Mouse (Mus musculus): ENCODE measurements around the gene Tchp. TPM values are rescaled to one million over a fixed set of nuclear protein-coding genes. Genes with fewer than 3 reads are reported as not detected.

Gene Tchp
- polyA plus RNA-seq, 1 experiment from 2014 or later: 10.9 TPM

GRCm38 (mm10) chr5:114767185-114767584 is 59.6 kb downstream of the Tchp start:
- no peaks in the 10 kb centered on the region for H3K9me3 ChIP-seq (ENCODE audit: control insufficient read depth, low read length)
- H3K4me2 ChIP-seq (ENCODE audit: low read depth, low read length): no peak overlapping the region
- H3K4me1 ChIP-seq (ENCODE audit: control insufficient read depth, insufficient read depth, low read length): no peaks in the 10 kb centered on the region
- no peak overlapping the region for H3K27ac ChIP-seq (replicated peaks; ENCODE audit: low read depth, low read length)
- no peak overlapping the region for H3K4me3 ChIP-seq (ENCODE audit: low read depth, low read length)
- no peak overlapping the region for H3K9ac ChIP-seq (ENCODE audit: low read depth, low read length)
- H3K36me3 ChIP-seq (ENCODE audit: control insufficient read depth, insufficient read depth, low read length): peaks cover 41% of the 10 kb centered on the region
- no peaks in the 10 kb centered on the region for H3K27me3 ChIP-seq (replicated peaks; ENCODE audit: control insufficient read depth, insufficient read depth, low read length)
- DNase-seq (ENCODE audit: low spot score): no peak
- 92% methylated on average over 7 of the region's 7 CpGs for WGBS
- ATAC-seq (ENCODE audit: low read depth): no peak

- H3K9ac ChIP-seq (ENCODE audit: low read depth, low read length): no peak overlapping the region; the same call in 1 of the 2 replicates
- no peak overlapping the region for H3K4me3 ChIP-seq (ENCODE audit: low read depth, low read length)
- no peak overlapping the region for H3K27ac ChIP-seq (replicated peaks; ENCODE audit: low read depth, low read length)
- H3K4me2 ChIP-seq (ENCODE audit: low read depth, low read length): no peak overlapping the region
- H3K36me3 ChIP-seq (ENCODE audit: control insufficient read depth, insufficient read depth, low read length): peaks cover 16% of the 10 kb centered on the region
- H3K9me3 ChIP-seq (ENCODE audit: control insufficient read depth, low read length): no peaks in the 10 kb centered on the region
- H3K27me3 ChIP-seq (replicated peaks; ENCODE audit: control insufficient read depth, insufficient read depth, low read length): no peaks in the 10 kb centered on the region
- H3K4me1 ChIP-seq (ENCODE audit: control insufficient read depth, insufficient read depth, low read length): no peaks in the 10 kb centered on the region
- ATAC-seq (ENCODE audit: low read depth): no peak
- DNase-seq (ENCODE audit: low spot score): no peak
- 84% methylated on average over 8 of the region's 8 CpGs for WGBS
Observed at GRCm38 (mm10) chr5:114769786-114770185, 62.2 kb downstream of the Tchp start.

GRCm38 (mm10) chr5:114771796-114772195 is 64.2 kb downstream of the Tchp start:
- 0 out of 2 replicates have a peak overlapping the region, but pooled peaks have one; percentile 95 for H3K9ac ChIP-seq (ENCODE audit: low read depth, low read length)
- DNase-seq (ENCODE audit: low spot score) (no peak), ATAC-seq (ENCODE audit: low read depth) (no peak)
- no peaks in the 10 kb centered on the region for H3K27me3 ChIP-seq (replicated peaks; ENCODE audit: control insufficient read depth, insufficient read depth, low read length)
- peak overlapping the region; percentile 89 for H3K4me2 ChIP-seq (ENCODE audit: low read depth, low read length)
- no peak overlapping the region for H3K27ac ChIP-seq (replicated peaks; ENCODE audit: low read depth, low read length)
- H3K4me3 ChIP-seq (ENCODE audit: low read depth, low read length): peak overlapping the region; percentile 97
- H3K9me3 ChIP-seq (ENCODE audit: control insufficient read depth, low read length): no peaks in the 10 kb centered on the region
- no peaks in the 10 kb centered on the region for H3K36me3 ChIP-seq (ENCODE audit: control insufficient read depth, insufficient read depth, low read length)
- WGBS: 77% methylated on average over 8 of the region's 8 CpGs
- H3K4me1 ChIP-seq (ENCODE audit: control insufficient read depth, insufficient read depth, low read length): peaks cover 10% of the 10 kb centered on the region

Small RNA genes lying within 50 kb of the gene (microRNA-seq; reads per million reads assigned to microRNA genes)
- not detected for gene Mir7028 (ENCODE audit: borderline number of aligned reads)

Other genes with a start within 250 kb of the Tchp start
- 1.4 and 1.6 TPM in 2 replicates for gene Fam222a, start 139.7 kb upstream of the Tchp start, polyA plus RNA-seq (2014; fragmentation: Nextera tagmentation; extraction: Ambion mirVana)
- 11.9 TPM in 2 replicates for gene Trpv4, start 49.3 kb upstream of the Tchp start, polyA plus RNA-seq (2014; fragmentation: Nextera tagmentation; extraction: Ambion mirVana)
- gene Gltp, start 16.8 kb upstream of the Tchp start, polyA plus RNA-seq (2014; fragmentation: Nextera tagmentation; extraction: Ambion mirVana): 123 and 129 TPM in 2 replicates
- 61.4 and 65.4 TPM in 2 replicates for gene Ankrd13a, start 66.9 kb downstream of the Tchp start, polyA plus RNA-seq (2014; fragmentation: Nextera tagmentation; extraction: Ambion mirVana)
- gene Git2, start 67.8 kb downstream of the Tchp start, polyA plus RNA-seq (2014; fragmentation: Nextera tagmentation; extraction: Ambion mirVana): 40.1 and 42.0 TPM in 2 replicates
- gene 1500011B03Rik, start 115.7 kb downstream of the Tchp start, polyA plus RNA-seq (2014; fragmentation: Nextera tagmentation; extraction: Ambion mirVana): 97.9 and 99.8 TPM in 2 replicates
- not detected in 2 replicates for gene 4930519G04Rik, start 145.9 kb downstream of the Tchp start, polyA plus RNA-seq (2014; fragmentation: Nextera tagmentation; extraction: Ambion mirVana)
- 0.22 and 0.31 TPM in 2 replicates for gene Gm9936, start 150.9 kb downstream of the Tchp start, polyA plus RNA-seq (2014; fragmentation: Nextera tagmentation; extraction: Ambion mirVana)
- gene Oasl2, start 189.2 kb downstream of the Tchp start, polyA plus RNA-seq (2014; fragmentation: Nextera tagmentation; extraction: Ambion mirVana): 3.5 and 5.0 TPM in 2 replicates
- 0.56 and 0.85 TPM in 2 replicates for gene Oasl1, start 215.5 kb downstream of the Tchp start, polyA plus RNA-seq (2014; fragmentation: Nextera tagmentation; extraction: Ambion mirVana)
- 46.8 and 63.2 TPM in 2 replicates for gene 2210016L21Rik, start 234.4 kb downstream of the Tchp start, polyA plus RNA-seq (2014; fragmentation: Nextera tagmentation; extraction: Ambion mirVana)

All from embryonic facial prominence, embryonic 14.5 days (tissue).